Mouse (Mus musculus): ENCODE results near the gene Tmem51.
"Not testable (repeated sequence)": the region's sequence is repeated elsewhere in the genome, so short reads cannot be mapped to it uniquely, and the experiment has no call there.

Gene Tmem51

GRCm38 (mm10) chr4:142060455-142061378, 23.4 kb downstream of the Tmem51 start:
- DNase-seq (ENCODE audit: extremely low read depth, low read depth, low spot score): no peak

GRCm38 (mm10) chr4:142059841-142060193, 24.3 kb downstream of the Tmem51 start:
- no peak for DNase-seq (ENCODE audit: extremely low read depth, low read depth, low spot score)

- no peak for DNase-seq (ENCODE audit: extremely low read depth, low read depth, low spot score)
Measured at GRCm38 (mm10) chr4:142059113-142059840, 24.8 kb downstream of the Tmem51 start.

- no peak for DNase-seq (ENCODE audit: extremely low read depth, low read depth, low spot score)
Measured at GRCm38 (mm10) chr4:142057529-142058216, 26.4 kb downstream of the Tmem51 start.

GRCm38 (mm10) chr4:142055600-142055999, 28.5 kb downstream of the Tmem51 start:
- DNase-seq (ENCODE audit: extremely low read depth, low read depth, low spot score): no peak

- DNase-seq (ENCODE audit: extremely low read depth, low read depth, low spot score): no peak
Measured at GRCm38 (mm10) chr4:142054580-142054979, 29.5 kb downstream of the Tmem51 start.

- no peak for DNase-seq (ENCODE audit: extremely low read depth, low read depth, low spot score)
Measured at GRCm38 (mm10) chr4:142053661-142054448, 30.2 kb downstream of the Tmem51 start.

- DNase-seq (ENCODE audit: extremely low read depth, low read depth, low spot score): no peak
Measured at GRCm38 (mm10) chr4:142053261-142053660, 30.8 kb downstream of the Tmem51 start.

GRCm38 (mm10) chr4:142052391-142053132, 31.5 kb downstream of the Tmem51 start:
- DNase-seq (ENCODE audit: extremely low read depth, low read depth, low spot score): no peak

- not testable (repeated sequence) for DNase-seq (ENCODE audit: extremely low read depth, low read depth, low spot score)
Measured at GRCm38 (mm10) chr4:142051883-142052282, 32.2 kb downstream of the Tmem51 start.

GRCm38 (mm10) chr4:142049963-142050362, 34.1 kb downstream of the Tmem51 start:
- no peak for DNase-seq (ENCODE audit: extremely low read depth, low read depth, low spot score)

- DNase-seq (ENCODE audit: extremely low read depth, low read depth, low spot score): no peak
Measured at GRCm38 (mm10) chr4:142048391-142048790, 35.7 kb downstream of the Tmem51 start.

- no peak for DNase-seq (ENCODE audit: extremely low read depth, low read depth, low spot score)
Measured at GRCm38 (mm10) chr4:142047005-142047404, 37.1 kb downstream of the Tmem51 start.

GRCm38 (mm10) chr4:142046496-142046895, 37.6 kb downstream of the Tmem51 start:
- no peak for DNase-seq (ENCODE audit: extremely low read depth, low read depth, low spot score)

GRCm38 (mm10) chr4:142045595-142046163, 38.4 kb downstream of the Tmem51 start:
- no peak for DNase-seq (ENCODE audit: extremely low read depth, low read depth, low spot score)

- DNase-seq (ENCODE audit: extremely low read depth, low read depth, low spot score): no peak
Measured at GRCm38 (mm10) chr4:142044452-142044851, 39.7 kb downstream of the Tmem51 start.

GRCm38 (mm10) chr4:142039662-142040353, 44.3 kb downstream of the Tmem51 start:
- no peak for DNase-seq (ENCODE audit: extremely low read depth, low read depth, low spot score)

GRCm38 (mm10) chr4:142037897-142038296, 46.2 kb downstream of the Tmem51 start:
- no peak for DNase-seq (ENCODE audit: extremely low read depth, low read depth, low spot score)

GRCm38 (mm10) chr4:142028533-142028932, 55.6 kb downstream of the Tmem51 start:
- DNase-seq (ENCODE audit: extremely low read depth, low read depth, low spot score): no peak

Measured in fat pad, adult 2 months (tissue).